Mouse (Mus musculus) kidney, postnatal 10 days (tissue): ENCODE measurements at regions not wholly inside any gene's neighbourhood (a gene's known extent, or its start where the extent isn't known, plus 50 kb on each side); places are given as distances from the start of the nearest gene placed in this dataset.

ENCODE experiments used
- DNase-seq: peaks from one replicate; pipeline ENCODE4 v3.0.0; 2021; ENCODE audit warnings: mixed read lengths

- DNase-seq: no peak
These were observed 528.8 kb downstream of the 1810013L24Rik start for GRCm38 (mm10) chr16:9358651-9359050.

- no peak for DNase-seq
These were observed 529.7 kb downstream of the 1810013L24Rik start for GRCm38 (mm10) chr16:9359399-9360135.

- no peak for DNase-seq
These were observed 530.9 kb downstream of the 1810013L24Rik start for GRCm38 (mm10) chr16:9360741-9361255.

- DNase-seq: peak; percentile 12
These were observed 532.2 kb downstream of the 1810013L24Rik start for GRCm38 (mm10) chr16:9362116-9362515.

- DNase-seq: no peak
These were observed 534.2 kb downstream of the 1810013L24Rik start for GRCm38 (mm10) chr16:9364105-9364504.

GRCm38 (mm10) chr16:9390986-9391385 lies 561.1 kb downstream of the 1810013L24Rik start:
- DNase-seq: no peak

GRCm38 (mm10) chr16:9404736-9405135 lies 574.8 kb downstream of the 1810013L24Rik start:
- no peak for DNase-seq

- no peak for DNase-seq
These were observed 578.3 kb downstream of the 1810013L24Rik start for GRCm38 (mm10) chr16:9408196-9408595.

- no peak for DNase-seq
These were observed 564.9 kb downstream of the Grin2a start for GRCm38 (mm10) chr16:9430509-9430908.

- no peak for DNase-seq
These were observed 556.0 kb downstream of the Grin2a start for GRCm38 (mm10) chr16:9439300-9439856.

GRCm38 (mm10) chr16:9439891-9440290 lies 555.5 kb downstream of the Grin2a start:
- DNase-seq: no peak

GRCm38 (mm10) chr16:9452058-9452457 lies 543.3 kb downstream of the Grin2a start:
- no peak for DNase-seq

GRCm38 (mm10) chr16:9457574-9457973 lies 537.8 kb downstream of the Grin2a start:
- DNase-seq: no peak

- DNase-seq: no peak
These were observed 532.9 kb downstream of the Grin2a start for GRCm38 (mm10) chr16:9462497-9462896.

- no peak for DNase-seq
These were observed 526.0 kb downstream of the Grin2a start for GRCm38 (mm10) chr16:9469394-9469793.

GRCm38 (mm10) chr16:9485291-9485690 lies 510.1 kb downstream of the Grin2a start:
- no peak for DNase-seq

GRCm38 (mm10) chr16:9498301-9498700 lies 497.1 kb downstream of the Grin2a start:
- DNase-seq: no peak

GRCm38 (mm10) chr16:9501713-9502112 lies 493.6 kb downstream of the Grin2a start:
- peak; percentile 84 for DNase-seq

- no peak for DNase-seq
These were observed 485.7 kb downstream of the Grin2a start for GRCm38 (mm10) chr16:9509666-9510065.

GRCm38 (mm10) chr16:9514538-9514937 lies 480.8 kb downstream of the Grin2a start:
- DNase-seq: no peak
